Mouse (Mus musculus): ENCODE measurements around the gene Ralgapa1. TPM values are rescaled to one million over a fixed set of nuclear protein-coding genes. Genes with fewer than 3 reads are reported as not detected.
"Not testable (repeated sequence)": the region's sequence is repeated elsewhere in the genome, so short reads cannot be mapped to it uniquely, and the experiment has no call there.

The Ralgapa1 gene
- polyA plus RNA-seq, 1 experiment, result 30.5 TPM

DNA sequence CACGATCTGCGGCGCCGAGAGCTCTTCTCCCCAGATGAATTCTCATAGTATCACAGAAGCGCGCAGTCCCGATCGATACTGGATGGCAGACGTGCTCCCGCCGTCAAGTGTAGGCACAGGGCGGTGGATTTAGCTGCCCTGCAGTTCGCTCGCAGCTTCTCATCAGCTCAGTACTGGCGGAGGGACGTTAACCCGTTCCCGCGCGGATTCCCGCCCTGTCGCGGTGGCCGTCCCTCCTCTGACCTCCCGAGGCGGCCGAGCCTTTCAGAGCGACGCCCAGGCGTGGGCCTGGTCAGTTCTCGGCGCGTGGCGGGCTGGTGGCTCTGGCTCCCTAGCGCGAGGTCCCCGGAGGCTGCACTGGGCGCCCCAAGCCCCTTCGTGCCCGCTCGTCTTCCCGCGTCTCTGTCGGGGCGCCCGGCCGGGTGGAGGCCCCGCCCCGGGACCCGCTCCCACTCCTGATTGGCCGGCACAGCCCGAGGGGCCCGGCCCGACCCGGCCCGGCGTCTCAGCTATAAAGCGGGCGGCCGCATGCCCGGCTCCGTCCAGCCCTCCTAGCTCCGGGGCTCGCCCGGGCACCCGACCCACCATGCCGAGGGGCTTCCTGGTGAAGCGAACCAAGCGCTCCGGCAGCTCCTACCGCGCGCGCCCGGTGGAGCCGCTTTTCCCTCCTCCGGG is 221.9 kb downstream of the Ralgapa1 start, which contains the start of gene Insm2:
TSS of gene Insm2 (plus strand) at position 541 of the 675 bp plus-strand sequence.
- no peak for DNase-seq (ENCODE audit: low read depth)

DNA sequence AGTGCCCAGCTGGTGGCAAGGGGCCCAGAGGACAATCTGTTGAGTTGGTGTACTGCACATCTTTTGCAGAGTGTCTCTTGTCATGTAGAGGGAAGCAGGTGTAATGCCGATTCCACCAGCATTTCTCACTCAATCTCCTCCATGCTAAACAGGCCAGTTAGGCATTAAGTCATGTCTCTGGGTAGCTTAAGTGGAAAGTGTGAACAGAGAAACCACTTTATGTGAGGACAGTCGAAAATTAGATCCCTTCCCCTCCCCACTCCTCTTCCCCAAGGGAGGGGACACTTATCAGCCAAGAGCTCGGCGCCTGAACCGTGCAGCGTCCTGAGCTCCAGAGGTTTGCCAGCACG is 222.5 kb downstream of the Ralgapa1 start:
- DNase-seq (ENCODE audit: low read depth), result no peak

DNA sequence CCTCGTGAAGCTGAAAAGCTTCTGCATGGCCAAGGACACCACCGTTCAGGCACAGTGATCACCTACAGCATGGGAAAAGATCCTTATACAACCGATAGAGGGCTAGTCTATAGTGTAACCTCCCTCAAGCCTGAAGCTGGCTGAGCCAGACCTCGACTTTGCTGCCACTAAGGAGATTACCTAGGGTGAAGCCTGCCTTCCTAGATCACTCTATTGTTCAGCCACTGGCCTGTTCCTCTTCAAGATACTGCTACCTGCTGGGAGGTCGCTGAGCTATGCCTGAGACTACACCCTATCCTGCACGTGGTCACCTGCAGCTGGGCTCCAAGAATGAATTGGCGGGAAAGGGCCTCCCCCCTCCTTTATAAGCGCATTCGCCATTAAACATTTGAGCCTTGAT is 234.0 kb downstream of the Ralgapa1 start:
- DNase-seq (ENCODE audit: low read depth), result not testable (repeated sequence)

DNA sequence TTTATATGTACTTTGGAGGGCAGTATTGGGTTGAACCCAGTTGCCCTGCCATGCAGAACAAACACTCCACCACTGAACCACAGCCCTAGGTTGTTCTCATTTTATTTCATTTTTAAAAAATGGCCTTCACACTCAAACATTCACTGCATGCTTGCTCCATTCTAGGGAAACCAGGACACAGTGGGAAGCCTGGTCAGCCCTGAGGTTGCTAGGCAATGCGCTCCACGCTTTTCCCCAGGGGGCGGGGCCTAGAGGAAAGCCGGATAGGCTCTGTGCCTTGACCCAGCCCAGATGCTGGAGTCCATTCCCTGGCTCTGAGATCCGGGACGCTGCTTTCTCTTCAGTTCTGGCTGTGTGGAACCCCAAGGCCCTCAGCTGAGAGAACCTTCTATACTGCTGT is 247.2 kb downstream of the Ralgapa1 start:
- DNase-seq (ENCODE audit: low read depth), result no peak

DNA sequence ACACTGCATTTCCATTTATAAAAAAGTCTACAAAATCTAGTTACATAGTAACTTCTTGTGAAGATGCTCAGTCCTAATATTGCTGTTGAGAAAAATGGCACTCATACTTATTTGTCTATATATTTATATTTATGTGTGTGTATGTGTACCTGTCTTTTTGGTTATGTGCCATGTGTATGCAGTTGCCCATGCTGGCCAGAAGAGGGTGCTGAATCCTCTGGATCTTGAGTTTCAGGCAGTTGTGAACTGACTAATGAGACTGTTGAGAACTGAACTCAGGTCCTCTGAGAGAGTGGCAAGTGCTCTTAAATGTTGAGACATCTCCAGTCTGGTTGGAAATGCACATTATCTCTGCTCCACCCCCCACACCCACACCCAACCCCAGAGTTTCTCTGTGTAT is 247.9 kb downstream of the Ralgapa1 start:
- no peak for DNase-seq (ENCODE audit: low read depth)

DNA sequence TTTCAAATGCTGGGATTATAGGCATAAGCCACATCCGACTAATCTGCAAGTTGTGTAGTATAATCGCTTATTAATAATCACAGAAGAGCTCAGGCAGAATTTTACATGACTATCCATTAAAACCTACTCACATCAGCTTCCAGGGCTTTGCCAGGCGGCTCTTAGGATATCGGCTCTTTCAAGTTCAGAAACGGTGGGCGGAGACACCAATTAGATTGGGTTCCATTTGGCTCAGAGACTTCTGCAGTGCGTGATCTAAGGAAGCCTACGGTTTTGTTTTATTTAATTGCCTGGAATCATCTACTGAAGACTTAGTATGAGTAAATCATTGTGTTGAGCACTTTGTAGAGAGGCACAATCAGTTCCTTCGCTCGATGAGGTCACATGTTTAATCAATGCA is 249.3 kb downstream of the Ralgapa1 start:
- no peak for DNase-seq (ENCODE audit: low read depth)

DNA sequence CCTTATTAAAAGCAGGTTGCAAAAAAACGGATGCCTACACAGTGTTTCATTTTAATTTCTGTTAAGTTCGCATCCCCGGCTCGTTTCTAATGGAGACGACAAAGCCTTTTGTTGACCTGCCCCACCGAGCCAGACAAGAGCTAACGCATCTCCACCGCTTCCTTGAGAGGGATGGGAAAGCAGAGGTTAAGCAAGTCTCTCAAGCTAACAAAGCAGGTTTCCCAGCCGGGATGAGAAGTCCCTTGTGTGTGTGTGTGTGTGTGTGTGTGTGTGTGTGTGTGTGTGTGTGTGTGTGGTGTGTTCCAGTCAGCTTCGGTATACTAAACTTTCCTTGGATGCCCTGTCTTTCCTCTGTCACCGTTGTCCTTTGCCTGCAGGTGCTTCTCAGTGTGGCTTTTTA is 249.8 kb downstream of the Ralgapa1 start:
- no peak for DNase-seq (ENCODE audit: low read depth)

DNA sequence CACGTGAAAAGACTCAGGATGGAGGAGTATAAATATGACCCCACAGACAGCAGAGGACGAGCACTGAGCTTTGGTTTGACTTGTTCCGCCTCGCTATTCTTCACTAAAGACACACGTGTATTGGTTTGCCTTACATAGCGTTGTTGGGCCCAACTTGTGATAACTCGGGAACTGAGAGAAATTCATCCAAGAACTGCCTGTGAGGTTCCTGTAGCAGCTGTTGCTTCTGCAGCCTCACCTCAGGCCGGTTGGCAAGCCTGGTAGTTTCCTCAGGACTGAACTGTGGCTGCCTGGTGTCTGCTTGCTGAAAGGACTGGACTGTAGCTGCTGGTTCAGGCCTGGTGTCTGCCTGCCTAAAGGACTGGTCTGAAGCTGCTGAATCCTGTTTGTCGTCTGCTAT is 250.3 kb downstream of the Ralgapa1 start:
- no peak for DNase-seq (ENCODE audit: low read depth)

DNA sequence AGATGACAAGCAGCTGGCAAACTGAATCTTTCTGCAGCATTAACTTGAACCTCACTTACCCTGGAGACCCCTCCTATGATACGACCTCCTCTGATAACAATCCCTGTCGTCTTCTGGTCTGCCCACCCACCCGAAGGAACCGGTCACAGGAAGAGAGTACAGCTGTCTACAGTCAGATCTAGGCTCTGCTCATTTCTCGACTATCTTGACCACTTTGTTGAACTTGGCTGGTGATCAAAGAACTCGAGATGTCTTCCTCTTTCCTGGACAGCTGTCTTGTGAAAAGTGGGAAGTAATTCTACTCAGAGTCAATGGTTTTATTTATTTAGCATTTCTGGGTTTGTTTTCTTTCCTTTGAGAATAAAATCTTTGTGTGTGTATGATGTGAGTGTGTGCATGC is 251.3 kb downstream of the Ralgapa1 start:
- no peak for DNase-seq (ENCODE audit: low read depth)

DNA sequence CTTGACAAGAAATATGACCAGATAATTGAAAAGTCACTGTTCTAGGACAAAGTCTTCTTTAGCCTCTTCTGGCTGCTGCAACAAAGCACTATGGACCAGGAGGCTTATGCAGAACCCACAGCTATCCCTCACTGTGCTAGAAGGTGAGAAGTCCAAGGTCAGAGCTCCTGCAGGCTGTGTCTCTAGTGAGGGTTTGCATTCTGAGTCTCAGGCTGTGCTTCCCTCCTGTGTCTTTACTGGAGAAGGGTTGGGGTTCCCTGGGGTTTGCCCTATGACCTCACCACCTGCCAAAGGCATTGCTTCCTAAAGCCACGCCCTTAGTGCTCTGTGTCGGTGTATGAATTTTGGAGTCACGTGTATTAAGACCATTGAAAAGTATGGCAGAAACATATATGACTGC is 252.5 kb downstream of the Ralgapa1 start:
- no peak for DNase-seq (ENCODE audit: low read depth)

DNA sequence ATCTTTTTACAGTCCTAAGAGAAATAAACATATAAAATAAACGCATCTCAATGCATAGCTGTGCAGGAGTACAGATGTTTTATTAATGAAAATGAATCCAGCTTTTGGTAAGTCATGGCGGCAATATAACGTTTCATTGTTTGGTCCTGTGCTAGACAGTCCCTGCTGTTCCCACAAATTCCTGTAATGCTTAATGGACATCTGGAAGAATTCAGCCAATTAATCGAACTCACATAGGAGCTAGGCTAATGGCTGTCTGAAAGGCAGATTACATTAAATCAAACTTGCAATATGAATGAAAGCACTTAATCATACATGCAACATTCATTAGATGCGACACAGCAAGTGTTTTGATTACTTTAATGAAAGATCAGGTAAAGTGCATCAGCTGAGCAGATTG is 254.1 kb downstream of the Ralgapa1 start:
- DNase-seq (ENCODE audit: low read depth), result no peak

DNA sequence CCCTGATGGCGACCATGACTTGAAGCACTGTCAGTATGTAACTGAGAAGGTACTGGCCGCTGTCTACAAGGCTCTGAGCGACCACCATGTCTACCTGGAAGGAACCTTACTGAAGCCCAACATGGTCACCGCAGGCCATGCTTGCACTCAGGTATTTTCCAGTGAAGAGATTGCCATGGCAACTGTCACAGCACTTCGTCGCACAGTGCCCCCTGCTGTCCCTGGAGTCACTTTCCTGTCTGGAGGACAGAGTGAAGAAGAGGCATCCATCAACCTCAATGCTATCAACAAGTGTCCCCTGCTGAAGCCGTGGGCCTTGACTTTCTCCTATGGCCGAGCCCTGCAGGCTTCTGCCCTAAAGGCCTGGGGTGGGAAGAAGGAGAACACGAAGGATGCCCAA is 255.1 kb downstream of the Ralgapa1 start:
- DNase-seq (ENCODE audit: low read depth), result no peak

DNA sequence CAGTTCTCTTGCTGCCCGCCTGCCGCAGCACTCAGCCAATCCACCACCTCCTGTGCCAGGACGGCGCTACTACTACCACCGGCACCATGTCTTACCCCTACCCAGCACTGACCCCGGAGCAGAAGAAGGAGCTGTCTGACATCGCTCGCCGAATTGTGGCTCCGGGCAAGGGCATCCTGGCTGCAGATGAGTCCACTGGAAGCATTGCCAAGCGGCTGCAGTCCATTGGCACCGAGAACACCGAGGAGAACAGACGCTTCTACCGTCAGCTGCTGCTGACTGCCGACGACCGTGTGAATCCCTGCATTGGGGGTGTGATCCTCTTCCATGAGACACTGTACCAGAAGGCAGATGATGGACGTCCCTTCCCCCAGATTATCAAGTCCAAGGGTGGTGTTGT is 255.8 kb downstream of the Ralgapa1 start, which contains the start of gene Aldoart2:
TSS of gene Aldoart2 (plus strand) at position 34 of the 400 bp plus-strand sequence.
- DNase-seq (ENCODE audit: low read depth), result no peak

DNA sequence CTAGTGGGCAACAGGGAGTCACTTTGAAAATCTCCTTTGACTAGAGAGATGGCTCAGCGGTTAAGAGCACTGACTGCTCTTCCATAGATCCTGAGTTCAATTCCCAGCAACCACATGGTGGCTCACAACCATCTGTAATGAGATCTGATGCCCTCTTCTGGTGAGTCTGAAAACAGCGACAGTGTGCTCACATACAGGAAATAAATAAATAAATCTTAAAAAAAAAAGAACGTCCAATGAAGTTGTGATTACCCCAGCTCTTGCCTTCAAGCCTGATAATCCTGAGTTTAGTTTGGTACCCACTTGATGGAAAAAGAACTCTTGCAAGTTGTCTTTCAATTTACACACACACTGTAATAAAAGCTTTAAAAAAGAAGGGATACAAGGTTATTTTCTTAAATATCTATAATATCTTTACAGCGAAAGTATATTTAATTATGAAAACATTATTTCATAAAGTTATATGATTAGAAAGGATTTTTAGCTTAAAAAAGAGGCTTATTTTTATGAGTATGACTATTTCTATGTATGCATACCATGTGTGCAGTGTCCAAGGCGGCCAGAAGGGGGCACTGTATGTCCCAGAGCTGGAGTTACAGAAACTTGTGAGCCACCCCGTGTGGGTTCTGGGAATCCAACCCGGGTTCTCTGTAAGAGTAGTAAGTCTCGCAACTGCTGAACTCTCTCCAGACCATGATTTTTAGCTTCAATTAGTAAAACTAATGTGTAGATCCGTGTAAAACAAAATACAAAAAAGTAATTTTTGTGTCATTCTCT is 256.6 kb downstream of the Ralgapa1 start:
- DNase-seq (ENCODE audit: low read depth), result no peak

DNA sequence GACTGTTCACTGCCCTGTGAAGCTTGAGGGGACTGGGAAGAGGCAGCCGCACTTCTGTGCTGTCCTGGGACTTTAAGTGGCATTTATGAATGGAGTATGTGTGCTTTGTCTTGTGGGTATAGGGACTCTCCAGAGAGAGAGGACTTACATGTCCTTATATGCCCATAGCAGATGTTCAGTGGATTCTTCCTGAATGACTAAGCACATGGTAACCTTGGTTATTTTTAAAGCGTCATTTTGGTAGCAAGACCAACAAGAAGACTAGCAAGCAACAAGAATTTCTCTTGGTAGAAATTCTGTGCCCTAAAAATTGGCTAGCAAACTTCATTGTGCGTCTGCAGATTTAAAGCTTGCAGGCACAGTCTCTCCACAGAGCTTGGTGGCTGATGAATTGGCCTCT is 257.2 kb downstream of the Ralgapa1 start:
- no peak for DNase-seq (ENCODE audit: low read depth)

DNA sequence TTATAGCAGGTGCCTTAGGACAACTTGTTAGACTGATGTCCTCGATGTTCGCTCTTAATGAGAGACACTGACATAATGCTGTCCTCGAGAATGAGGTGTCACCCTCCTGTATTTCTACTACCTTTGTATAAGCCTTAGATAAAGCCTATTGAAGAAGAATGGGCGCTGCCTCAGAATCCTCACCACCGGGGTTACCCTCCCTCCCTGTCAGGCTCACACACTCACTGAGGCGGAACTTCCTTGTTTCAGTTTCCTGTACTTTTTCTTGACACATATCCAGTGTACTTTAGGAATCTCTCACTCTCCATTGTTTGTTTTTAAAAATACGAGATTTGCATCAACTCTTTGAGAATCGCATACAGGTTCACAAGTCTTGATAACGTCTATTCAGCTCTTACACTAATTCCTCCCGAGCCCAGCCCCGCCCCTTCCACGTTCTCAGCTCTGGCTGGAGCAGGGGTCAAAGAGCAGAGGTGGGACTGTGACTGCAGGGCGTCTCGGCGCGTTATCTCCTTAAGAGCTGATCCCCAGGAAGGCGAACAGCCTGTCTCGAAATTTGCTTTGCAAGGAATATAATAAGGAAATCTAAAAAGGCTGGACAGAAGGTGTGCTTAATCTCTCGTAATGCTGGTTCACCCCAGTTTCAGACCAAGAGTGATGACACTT is 260.8 kb downstream of the Ralgapa1 start:
- DNase-seq (ENCODE audit: low read depth), result no peak

DNA sequence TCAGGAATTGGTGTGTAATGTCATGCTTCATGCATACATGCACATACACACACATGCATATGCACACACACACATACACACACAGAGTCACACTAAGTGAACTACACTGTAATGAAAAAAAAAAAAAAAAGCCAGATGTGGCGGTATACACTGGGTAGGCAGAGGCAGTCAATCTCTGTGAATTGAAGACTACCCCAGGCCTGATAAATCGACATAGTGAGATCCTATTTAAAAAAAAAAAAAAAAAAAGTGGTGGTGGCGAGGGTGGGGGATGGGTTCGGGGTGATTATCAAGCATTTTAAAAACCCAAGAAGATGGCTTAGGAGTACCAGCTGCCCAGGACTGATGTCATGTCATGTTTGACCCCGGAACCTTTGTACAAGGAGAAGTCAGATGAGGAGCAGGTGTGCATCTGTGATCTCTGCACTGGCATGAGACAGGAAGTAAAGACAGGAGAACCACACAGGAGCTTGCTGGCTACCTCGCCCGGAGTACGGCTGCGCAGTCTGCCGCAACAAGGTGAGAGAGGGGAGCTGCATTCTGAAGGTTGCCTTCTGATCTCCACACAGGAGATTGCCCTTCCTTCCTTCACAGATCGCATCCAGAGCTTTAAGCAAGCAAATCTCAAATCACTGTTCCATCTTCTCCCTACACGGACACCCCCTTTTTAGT is 261.6 kb downstream of the Ralgapa1 start:
- no peak for DNase-seq (ENCODE audit: low read depth)

DNA sequence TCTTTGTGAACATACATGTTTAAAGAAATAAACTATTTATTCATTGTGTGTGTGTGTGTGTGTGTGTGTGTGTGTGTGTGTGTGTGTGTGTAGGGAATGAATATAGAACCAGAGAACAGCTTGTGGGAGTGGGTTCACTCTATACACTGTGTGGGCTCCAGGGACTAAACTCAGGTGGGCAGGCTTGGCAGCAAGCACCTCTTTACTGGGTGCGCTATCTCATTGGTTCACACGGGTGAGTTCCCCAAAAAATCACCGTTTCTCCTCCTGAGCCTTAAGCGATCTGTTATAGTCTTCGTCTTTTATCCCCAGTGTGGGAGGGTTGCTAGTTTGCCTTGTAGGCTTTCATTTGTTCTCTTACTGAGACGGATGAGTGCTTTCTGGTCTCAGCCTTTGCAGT is 263.1 kb downstream of the Ralgapa1 start:
- DNase-seq (ENCODE audit: low read depth), result no peak

DNA sequence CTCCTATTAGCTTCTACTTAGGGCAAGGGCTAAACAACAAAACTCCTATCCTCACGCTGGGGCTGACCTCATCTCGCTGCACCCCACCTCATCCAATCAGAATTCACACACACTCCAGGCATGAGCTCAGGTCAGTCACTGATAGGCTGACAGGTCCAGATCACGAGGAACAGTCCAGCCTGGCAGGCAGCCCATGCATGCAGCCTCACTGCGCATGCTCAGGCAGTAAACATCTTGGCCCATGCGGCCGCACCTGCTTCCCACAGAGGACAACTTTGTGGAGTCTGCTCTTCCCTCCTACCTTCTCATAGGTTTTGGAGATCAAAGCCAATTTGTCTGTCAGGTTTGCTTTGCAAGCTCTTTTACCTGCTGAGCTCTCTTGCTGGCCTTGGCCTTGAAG is 266.1 kb downstream of the Ralgapa1 start:
- not testable (repeated sequence) for DNase-seq (ENCODE audit: low read depth)
